Comparison of ENCODE assay signal across 8 mouse cellular contexts in the genomic region with DNA sequence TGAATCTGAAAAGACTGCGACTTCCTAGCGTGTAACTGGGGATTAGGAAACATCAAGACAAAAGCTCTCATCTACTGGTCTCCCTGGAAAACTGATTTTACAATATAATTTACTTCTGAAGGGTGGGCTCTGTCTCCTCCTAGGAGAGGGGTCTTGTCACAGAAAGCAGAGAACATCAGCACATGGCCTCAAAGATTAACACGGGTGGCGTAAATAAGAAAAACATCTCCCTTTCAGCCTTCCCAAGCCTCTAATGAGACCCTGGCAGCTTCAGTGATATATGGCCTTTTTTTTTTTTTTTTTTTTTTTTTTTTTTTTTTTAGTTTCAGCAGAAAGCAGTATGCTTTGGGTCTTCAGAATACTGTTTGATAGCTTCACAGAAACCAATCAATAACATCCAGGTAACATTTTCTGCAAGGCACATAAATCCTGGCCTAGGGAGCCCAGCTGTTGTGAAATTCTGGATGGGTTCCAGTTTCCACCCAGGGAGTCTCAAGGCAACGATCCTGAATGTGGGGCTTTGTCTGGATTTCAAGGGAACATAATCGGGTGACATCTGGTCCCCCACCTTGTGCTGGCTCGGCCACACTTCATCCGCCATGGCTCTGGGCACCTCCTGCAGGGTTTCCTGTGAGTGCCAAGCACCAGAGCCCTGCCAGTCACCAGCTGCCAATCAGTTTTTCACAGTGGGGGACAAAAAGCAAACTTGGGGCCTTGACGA.
DNase-seq lines count a peak whose midpoint lies in the region.

No protein-coding gene starts in this region.

- intact Hi-C loops in heart, postnatal 36 days (cut with DNase I) = no loop called here

- DNase-seq in frontal cortex, postnatal 10 days (ENCODE audit: low spot score in 2 of 2) = peak; percentile 16
- no peak for DNase-seq in frontal cortex, postnatal 36 days (ENCODE audit: low spot score in 2 of 2)
- DNase-seq in adipocyte (ENCODE audit: low spot score) = peak; percentile 19
- DNase-seq in embryo, embryonic 11.5 days (ENCODE audit: low read depth, low spot score) = peak; percentile 52
- DNase-seq in heart, postnatal 36 days = peak; percentile 4 to 10
- DNase-seq in lung, postnatal 36 days = peak; percentile 12
- no peak for DNase-seq in urinary bladder, adult 2 months (ENCODE audit: low spot score)
- no peak for DNase-seq in left cerebral cortex, adult 11 months (ENCODE audit: low spot score)

Comparison
In these comparisons a context has a peak if more than half of its experiments do, and no peak if none do; other contexts are left out.
1. DNase-seq: peak in frontal cortex, postnatal 10 days (2 of 2), adipocyte (single experiment), embryo, embryonic 11.5 days (single experiment), heart, postnatal 36 days (2 of 2) and lung, postnatal 36 days (single experiment); none in frontal cortex, postnatal 36 days (0 of 2), urinary bladder, adult 2 months (single experiment) and left cerebral cortex, adult 11 months (single experiment).